Mouse (Mus musculus): ENCODE measurements around the gene Pdia3. TPM values are rescaled to one million over a fixed set of nuclear protein-coding genes. Genes with fewer than 3 reads are reported as not detected.

The Pdia3 gene
- polyA plus RNA-seq, 1 experiment from 2014 or later = 249 TPM

DNA sequence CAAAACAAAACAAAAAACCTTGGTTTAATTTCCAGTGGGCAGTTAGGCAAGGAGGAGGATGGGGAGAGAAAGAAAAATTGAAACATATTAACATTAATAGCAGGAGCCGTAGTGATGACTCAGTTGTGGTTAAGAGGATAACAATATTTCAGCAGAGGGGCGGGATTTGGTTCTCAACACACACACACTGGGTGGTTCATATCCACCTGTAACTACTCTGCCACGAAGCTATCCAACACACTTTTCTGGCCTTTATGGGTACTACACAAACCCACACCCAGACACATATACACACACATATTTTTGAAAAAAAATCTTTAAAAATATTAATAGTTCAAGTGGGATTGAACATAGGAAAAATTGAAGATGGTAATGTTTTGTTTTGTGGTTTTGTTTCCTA lies 33.4 kb downstream of the Pdia3 start:
- Histone ChIP-seq H3K4me2 (ENCODE audit: low read length) (no peak overlapping the region), H3K36me3 (ENCODE audit: control insufficient read depth, insufficient read depth, low read length) (peaks cover 7% of the 10 kb centered on the region; the same call in 1 of the 2 replicates), H3K27ac (replicated peaks; ENCODE audit: low read depth, low read length) (no peak overlapping the region), H3K4me3 (replicated peaks; ENCODE audit: low read depth, low read length) (no peak overlapping the region), H3K4me1 (ENCODE audit: control insufficient read depth, insufficient read depth, low read length) (peaks cover 20% of the 10 kb centered on the region), H3K9me3 (ENCODE audit: control insufficient read depth, low read length) (no peaks in the 10 kb centered on the region), H3K9ac (replicated peaks; ENCODE audit: low read length) (no peak overlapping the region), H3K27me3 (ENCODE audit: control insufficient read depth, insufficient read depth, low read length) (peaks cover 12% of the 10 kb centered on the region)
- ATAC-seq (ENCODE audit: low FRiP score, low TSS enrichment) = no peak
- no peak for DNase-seq
- WGBS = 95% methylated on average over 3 of the region's 3 CpGs

DNA sequence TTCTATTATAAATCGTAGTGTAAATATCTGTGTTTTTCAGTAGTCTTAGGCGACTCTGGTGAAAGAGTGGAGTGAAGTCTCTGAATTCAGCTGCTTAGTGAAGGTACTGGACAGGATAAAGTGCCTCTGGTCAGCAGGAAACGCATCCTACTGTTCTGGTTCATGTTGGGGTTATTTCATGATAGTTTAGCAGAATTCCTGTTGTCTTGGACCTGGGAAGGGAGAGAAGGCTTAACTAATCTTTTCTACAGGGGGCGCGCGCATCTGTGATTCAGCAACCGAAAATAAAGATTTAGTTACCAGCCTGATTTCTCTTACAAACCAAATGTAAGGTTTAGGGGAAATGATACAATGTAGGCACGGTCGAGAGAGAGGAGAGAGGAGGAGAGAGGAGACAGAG lies 34.6 kb downstream of the Pdia3 start:
- 0 out of 2 replicates have a peak, but pooled peaks cover 1% of the 10 kb centered on the region for H3K27me3 ChIP-seq (ENCODE audit: control insufficient read depth, insufficient read depth, low read length)
- no peak for ATAC-seq (ENCODE audit: low FRiP score, low TSS enrichment)
- peak; percentile 56 for DNase-seq

DNA sequence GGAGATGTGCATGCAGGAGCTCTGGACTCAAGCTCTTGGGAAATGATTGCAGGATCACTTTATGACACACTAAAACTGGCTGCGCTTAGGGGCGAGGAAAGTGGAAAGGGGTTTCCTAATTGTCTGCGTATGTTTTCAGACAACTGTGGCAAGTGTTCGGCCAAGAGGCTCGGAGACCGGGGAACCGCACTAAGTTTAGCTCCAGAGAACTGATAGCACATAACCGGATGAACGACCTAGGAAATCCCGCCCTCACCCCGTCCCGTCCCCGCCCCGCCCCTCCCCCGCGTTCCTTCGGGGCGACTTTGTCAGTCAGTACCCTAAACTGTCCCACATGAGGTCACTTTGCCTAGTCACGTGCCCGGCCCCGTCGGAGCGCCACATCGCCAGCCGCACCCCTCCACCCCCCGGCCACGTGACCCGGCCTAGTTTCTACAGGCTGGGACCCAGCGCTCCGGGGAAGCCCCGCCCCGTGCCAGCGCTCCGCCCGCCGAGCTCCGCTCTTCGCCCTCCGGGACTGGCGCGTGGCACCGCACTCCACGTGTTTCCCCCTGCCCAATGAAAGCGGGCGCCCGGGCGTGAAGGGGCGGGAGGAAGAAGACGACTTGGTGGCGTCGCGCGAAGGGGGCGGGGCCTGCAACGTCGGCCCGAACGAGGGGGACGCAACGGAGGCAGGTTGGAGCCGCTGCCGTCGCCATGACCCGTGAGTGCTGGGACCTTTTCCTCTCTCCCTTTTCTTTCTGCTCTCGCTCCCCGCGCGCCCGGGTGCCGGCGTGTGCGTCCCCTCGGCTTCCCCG lies 35.4 kb downstream of the Pdia3 start, which contains the start of gene Serf2:
TSS of gene Serf2 (plus strand) at position 457 of the 797 bp plus-strand sequence.
- Histone ChIP-seq H3K27me3 (ENCODE audit: control insufficient read depth, insufficient read depth, low read length) (no peaks in the 10 kb centered on the region), H3K4me3 (replicated peaks; ENCODE audit: low read depth, low read length) (peak within 1 kb of the TSS; percentile 97), H3K9ac (replicated peaks; ENCODE audit: low read length) (peak within 1 kb of the TSS; percentile 80), H3K27ac (replicated peaks; ENCODE audit: low read depth, low read length) (peak within 1 kb of the TSS; percentile 93), H3K9me3 (ENCODE audit: control insufficient read depth, low read length) (no peaks in the 10 kb centered on the region), H3K36me3 (ENCODE audit: control insufficient read depth, insufficient read depth, low read length) (peaks cover 20% of the 10 kb centered on the region), H3K4me1 (ENCODE audit: control insufficient read depth, insufficient read depth, low read length) (peaks cover 12% of the 10 kb centered on the region), H3K4me2 (ENCODE audit: low read length) (peak within 1 kb of the TSS; percentile 61)
- WGBS = under 1% methylated on average over 74 of the region's 74 CpGs
- DNase-seq (peak; percentile 99), ATAC-seq (ENCODE audit: low FRiP score, low TSS enrichment) (peak; percentile 100)

More for the DNA sequence above, 34.6 kb downstream of the Pdia3 start:
- H3K9me3 ChIP-seq (ENCODE audit: control insufficient read depth, low read length) = no peaks in the 10 kb centered on the region
- H3K36me3 ChIP-seq (ENCODE audit: control insufficient read depth, insufficient read depth, low read length) = peaks cover 18% of the 10 kb centered on the region
- WGBS = 14% methylated on average over 9 of the region's 9 CpGs
- H3K27ac ChIP-seq (replicated peaks; ENCODE audit: low read depth, low read length) = 0 out of 2 replicates have a peak overlapping the region, but pooled peaks have one; percentile 55
- peaks cover 12% of the 10 kb centered on the region for H3K4me1 ChIP-seq (ENCODE audit: control insufficient read depth, insufficient read depth, low read length)
- H3K4me3 ChIP-seq (replicated peaks; ENCODE audit: low read depth, low read length) = peak overlapping the region; percentile 97
- H3K4me2 ChIP-seq (ENCODE audit: low read length) = peak overlapping the region; percentile 61
- 0 out of 2 replicates have a peak overlapping the region, but pooled peaks have one; percentile 50 for H3K9ac ChIP-seq (replicated peaks; ENCODE audit: low read length)

DNA sequence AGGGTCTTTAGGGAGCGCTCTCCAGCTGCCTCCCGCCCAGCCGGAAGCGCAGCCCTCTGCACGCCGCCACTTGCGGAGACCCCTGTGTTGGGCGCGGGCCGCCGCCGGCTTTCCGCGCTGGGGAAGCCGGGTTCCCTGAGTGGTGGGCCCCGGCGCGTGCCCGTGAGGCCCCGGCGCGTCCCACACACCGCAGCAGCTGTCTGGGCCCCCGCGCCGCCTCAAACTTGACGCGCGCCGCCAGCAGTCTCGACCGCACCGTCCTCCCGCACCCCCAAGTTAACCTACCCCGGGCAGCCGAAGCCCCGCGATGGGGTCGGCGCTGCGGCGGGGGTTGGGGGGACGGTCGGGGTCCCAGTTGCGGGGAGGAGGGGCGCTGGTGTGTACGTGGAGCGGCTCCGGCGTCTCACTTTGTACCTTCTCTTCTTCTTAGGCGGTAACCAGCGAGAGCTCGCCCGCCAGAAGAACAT lies 36.0 kb downstream of the Pdia3 start:
- under 1% methylated on average over 37 of the region's 54 CpGs for WGBS
- Histone ChIP-seq H3K9me3 (ENCODE audit: control insufficient read depth, low read length) (no peaks in the 10 kb centered on the region), H3K27me3 (ENCODE audit: control insufficient read depth, insufficient read depth, low read length) (no peaks in the 10 kb centered on the region), H3K27ac (replicated peaks; ENCODE audit: low read depth, low read length) (peak overlapping the region; percentile 93), H3K4me3 (replicated peaks; ENCODE audit: low read depth, low read length) (peak overlapping the region; percentile 97), H3K36me3 (ENCODE audit: control insufficient read depth, insufficient read depth, low read length) (peaks cover 23% of the 10 kb centered on the region), H3K4me2 (ENCODE audit: low read length) (peak overlapping the region; percentile 61), H3K9ac (replicated peaks; ENCODE audit: low read length) (peak overlapping the region; percentile 80), H3K4me1 (ENCODE audit: control insufficient read depth, insufficient read depth, low read length) (peaks cover 12% of the 10 kb centered on the region)
- ATAC-seq (ENCODE audit: low FRiP score, low TSS enrichment) = peak; percentile 72
- no peak for DNase-seq

DNA sequence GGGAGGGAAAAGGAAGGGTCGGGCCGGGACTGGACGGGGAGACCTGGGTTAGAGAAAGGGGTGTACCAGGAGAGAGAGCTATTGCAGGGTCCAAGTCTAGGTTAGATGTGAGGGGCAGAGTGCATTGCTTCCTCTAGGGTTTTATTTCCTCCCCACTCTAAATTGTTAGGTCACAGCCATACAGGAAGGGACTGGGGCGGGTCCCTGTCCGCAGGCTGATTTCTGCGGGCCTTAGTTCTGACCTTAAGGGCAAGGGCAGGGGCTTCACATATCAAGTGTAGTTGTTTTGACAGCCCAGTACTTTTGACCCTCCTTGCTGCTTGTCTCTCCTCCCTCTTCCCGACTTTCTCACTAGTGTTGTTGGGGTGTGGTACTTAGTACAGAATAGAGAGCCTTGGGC lies 36.5 kb downstream of the Pdia3 start:
- H3K9ac ChIP-seq (replicated peaks; ENCODE audit: low read length) = peak overlapping the region; percentile 80
- H3K36me3 ChIP-seq (ENCODE audit: control insufficient read depth, insufficient read depth, low read length) = peaks cover 24% of the 10 kb centered on the region
- DNase-seq = no peak
- no peaks in the 10 kb centered on the region for H3K27me3 ChIP-seq (ENCODE audit: control insufficient read depth, insufficient read depth, low read length)
- H3K27ac ChIP-seq (replicated peaks; ENCODE audit: low read depth, low read length) = peak overlapping the region; percentile 93
- peaks cover 12% of the 10 kb centered on the region for H3K4me1 ChIP-seq (ENCODE audit: control insufficient read depth, insufficient read depth, low read length)
- ATAC-seq (ENCODE audit: low FRiP score, low TSS enrichment) = no peak
- no peaks in the 10 kb centered on the region for H3K9me3 ChIP-seq (ENCODE audit: control insufficient read depth, low read length)
- H3K4me2 ChIP-seq (ENCODE audit: low read length) = peak overlapping the region; percentile 61
- WGBS = 4% methylated on average over 7 of the region's 7 CpGs
- peak overlapping the region; percentile 97 for H3K4me3 ChIP-seq (replicated peaks; ENCODE audit: low read depth, low read length)

DNA sequence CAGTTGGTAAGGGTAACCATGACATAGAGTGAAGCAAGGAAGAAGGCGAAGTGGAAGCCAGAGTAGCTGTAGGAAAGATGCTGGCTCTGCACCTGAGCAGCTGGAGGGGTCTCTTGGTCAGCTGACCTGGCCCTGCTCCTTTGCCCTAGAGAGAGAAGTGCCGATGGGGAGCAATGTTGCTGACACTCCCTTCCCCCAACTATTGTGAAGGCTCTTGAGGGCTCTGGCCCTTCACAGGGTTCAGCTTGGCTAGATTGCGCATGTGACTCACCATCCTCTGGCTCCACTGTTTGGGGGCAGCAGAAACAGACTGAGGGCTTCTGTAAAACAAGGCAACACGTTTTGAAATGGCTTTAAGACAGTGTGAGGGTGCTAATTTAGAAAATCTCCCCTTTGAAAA lies 38.8 kb downstream of the Pdia3 start:
- Histone ChIP-seq H3K9ac (replicated peaks; ENCODE audit: low read length) (no peak overlapping the region), H3K4me1 (ENCODE audit: control insufficient read depth, insufficient read depth, low read length) (peaks cover 18% of the 10 kb centered on the region), H3K4me3 (replicated peaks; ENCODE audit: low read depth, low read length) (no peak overlapping the region), H3K27ac (replicated peaks; ENCODE audit: low read depth, low read length) (no peak overlapping the region), H3K9me3 (ENCODE audit: control insufficient read depth, low read length) (no peaks in the 10 kb centered on the region), H3K27me3 (ENCODE audit: control insufficient read depth, insufficient read depth, low read length) (no peaks in the 10 kb centered on the region), H3K36me3 (ENCODE audit: control insufficient read depth, insufficient read depth, low read length) (peaks cover 24% of the 10 kb centered on the region), H3K4me2 (ENCODE audit: low read length) (no peak overlapping the region)
- ATAC-seq (ENCODE audit: low FRiP score, low TSS enrichment) = no peak
- DNase-seq = no peak
- 91% methylated on average over 4 of the region's 4 CpGs for WGBS

DNA sequence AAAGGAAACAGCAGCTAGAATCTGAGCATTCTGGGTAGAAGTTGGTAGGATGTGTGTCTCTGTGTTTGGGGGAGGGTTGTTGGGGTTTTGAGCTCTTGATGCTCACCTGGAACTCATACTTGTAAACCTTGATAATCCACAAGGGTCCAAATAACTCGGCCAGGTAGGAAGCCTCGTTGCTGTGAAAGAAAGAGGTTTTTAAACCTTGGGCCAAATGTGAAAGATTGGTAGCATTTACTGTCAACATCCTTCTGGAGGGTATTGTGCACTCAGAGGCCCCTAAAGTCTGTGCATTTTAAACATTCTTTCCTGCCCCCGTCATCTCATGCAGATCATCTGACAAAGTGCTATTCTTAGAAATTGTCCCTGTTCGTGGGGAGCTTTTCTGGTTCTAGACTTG lies 39.4 kb downstream of the Pdia3 start, which contains the start of gene Hypk:
TSS of gene Hypk (plus strand) at position 301 of the 400 bp plus-strand sequence.
- 83% methylated on average over 4 of the region's 4 CpGs for WGBS
- DNase-seq (no peak), ATAC-seq (ENCODE audit: low FRiP score, low TSS enrichment) (no peak)
- Histone ChIP-seq H3K27ac (replicated peaks; ENCODE audit: low read depth, low read length) (no peak within 1 kb of the TSS), H3K9ac (replicated peaks; ENCODE audit: low read length) (no peak within 1 kb of the TSS), H3K4me1 (ENCODE audit: control insufficient read depth, insufficient read depth, low read length) (peaks cover 23% of the 10 kb centered on the region), H3K27me3 (ENCODE audit: control insufficient read depth, insufficient read depth, low read length) (no peaks in the 10 kb centered on the region), H3K4me3 (replicated peaks; ENCODE audit: low read depth, low read length) (no peak within 1 kb of the TSS), H3K36me3 (ENCODE audit: control insufficient read depth, insufficient read depth, low read length) (peaks cover 24% of the 10 kb centered on the region), H3K4me2 (ENCODE audit: low read length) (no peak within 1 kb of the TSS), H3K9me3 (ENCODE audit: control insufficient read depth, low read length) (no peaks in the 10 kb centered on the region)

DNA sequence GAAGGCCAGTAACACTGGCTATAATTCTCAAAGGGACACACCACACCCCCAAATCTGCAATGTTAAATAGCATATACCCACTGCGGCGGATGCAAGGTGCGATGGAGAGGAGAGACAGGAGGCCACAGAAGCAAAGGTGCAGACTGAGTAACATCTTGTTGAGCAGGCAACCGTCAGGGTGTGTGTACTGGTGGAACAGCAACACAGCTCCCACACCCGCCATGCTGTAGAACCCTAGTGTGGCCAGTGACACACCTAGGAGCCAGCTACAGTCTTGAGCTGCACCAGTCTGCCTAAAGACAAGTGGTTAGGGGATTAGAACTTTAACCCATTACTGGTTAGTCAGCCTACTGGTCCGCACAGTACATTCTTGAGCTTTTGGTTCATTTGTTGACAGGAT lies 40.3 kb downstream of the Pdia3 start:
- Histone ChIP-seq H3K4me3 (replicated peaks; ENCODE audit: low read depth, low read length) (no peak overlapping the region), H3K4me2 (ENCODE audit: low read length) (no peak overlapping the region), H3K4me1 (ENCODE audit: control insufficient read depth, insufficient read depth, low read length) (peaks cover 24% of the 10 kb centered on the region), H3K27ac (replicated peaks; ENCODE audit: low read depth, low read length) (no peak overlapping the region), H3K9me3 (ENCODE audit: control insufficient read depth, low read length) (no peaks in the 10 kb centered on the region), H3K36me3 (ENCODE audit: control insufficient read depth, insufficient read depth, low read length) (peaks cover 30% of the 10 kb centered on the region), H3K9ac (replicated peaks; ENCODE audit: low read length) (no peak overlapping the region), H3K27me3 (ENCODE audit: control insufficient read depth, insufficient read depth, low read length) (no peaks in the 10 kb centered on the region)
- WGBS = 89% methylated on average over 6 of the region's 6 CpGs
- DNase-seq (no peak), ATAC-seq (ENCODE audit: low FRiP score, low TSS enrichment) (no peak)
